Mouse (Mus musculus) G1E (cell line): ENCODE data around the gene Gnb1l.
"Not testable (repeated sequence)": the region's sequence is repeated elsewhere in the genome, so short reads cannot be mapped to it uniquely, and the experiment has no call there.

ENCODE experiments used
- CTCF ChIP-seq: IDR thresholded peaks from 2 replicates; pipeline ENCODE4 v1.5.1; 2012; ENCODE audit warnings: low read depth, low read length, inconsistent platforms, mixed read lengths
- GATA1 ChIP-seq: IDR thresholded peaks from 2 replicates; pipeline ENCODE4 v1.6.1; 2012; ENCODE audit warnings: borderline replicate concordance, low read length, inconsistent platforms, mixed read lengths

DNA sequence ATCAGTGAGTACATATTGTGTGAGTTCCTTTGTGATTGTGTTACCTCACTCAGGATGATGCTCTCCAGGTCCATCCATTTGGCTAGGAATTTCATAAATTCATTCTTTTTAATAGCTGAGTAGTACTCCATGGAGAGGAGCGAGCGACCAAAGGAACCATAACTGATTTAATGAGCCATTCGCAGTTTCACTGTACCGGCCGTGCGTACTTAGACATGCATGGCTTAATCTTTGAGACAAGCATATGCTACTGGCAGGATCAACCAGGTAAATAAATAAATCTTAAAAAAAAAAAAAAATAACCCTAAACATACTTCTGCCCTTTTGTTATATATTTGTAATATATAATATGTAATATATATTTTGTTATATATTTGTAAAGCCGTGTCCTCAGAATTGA, 34.5 kb downstream of the Gnb1l start:
- not testable (repeated sequence) for TF ChIP-seq CTCF, GATA1
